Mouse (Mus musculus) G1E (cell line): ENCODE results near the gene Psmb9. TPM values are rescaled to one million over a fixed set of nuclear protein-coding genes. Genes with fewer than 3 reads are reported as not detected.

Source experiments
- ATAC-seq: 2 replicates; pipeline ENCODE4 v1.8.0; 2016; ENCODE audit warnings: mild to moderate bottlenecking; ENCODE audit not compliant: insufficient number of reproducible peaks, poor library complexity, low FRiP score, severe bottlenecking; ENCODE audit errors: extremely low read depth
- DNase-seq: peaks from one replicate; pipeline ENCODE4 v3.0.0; 2012; ENCODE audit warnings: low spot score
- H3K27me3 ChIP-seq: 2 replicates; pipeline ENCODE4 v1.6.1; 2012; ENCODE audit warnings: mild to moderate bottlenecking, low read length, inconsistent platforms; ENCODE audit not compliant: insufficient read depth
- H3K36me3 ChIP-seq: replicated peaks from 2 replicates; pipeline ENCODE3; 2012; ENCODE audit warnings: mild to moderate bottlenecking, inconsistent platforms
- H3K4me1 ChIP-seq: 2 replicates; pipeline ENCODE4 v1.6.1; 2012; ENCODE audit warnings: low read depth, low read length, inconsistent platforms, mixed read lengths; ENCODE audit not compliant: insufficient read depth
- H3K4me3 ChIP-seq: 2 replicates; pipeline ENCODE4 v1.5.1; 2012; ENCODE audit warnings: low read depth, mild to moderate bottlenecking, inconsistent platforms, low read length, moderate library complexity, mixed read lengths
- H3K9me3 ChIP-seq: replicated peaks from 2 replicates; pipeline ENCODE4 v1.6.1; 2012; ENCODE audit warnings: inconsistent platforms
- CTCF ChIP-seq: IDR thresholded peaks from 2 replicates; pipeline ENCODE4 v1.5.1; 2012; ENCODE audit warnings: low read depth, low read length, inconsistent platforms, mixed read lengths
- GATA1 ChIP-seq: IDR thresholded peaks from 2 replicates; pipeline ENCODE4 v1.6.1; 2012; ENCODE audit warnings: borderline replicate concordance, low read length, inconsistent platforms, mixed read lengths
- GATA2 ChIP-seq: IDR thresholded peaks from 2 replicates; pipeline ENCODE4 v1.6.1; 2012; ENCODE audit warnings: low read depth, low read length, inconsistent platforms, borderline replicate concordance
- POLR2AphosphoS5 ChIP-seq: IDR thresholded peaks from 2 replicates; pipeline ENCODE4 v1.6.1; 2012; ENCODE audit warnings: low read depth, low read length, inconsistent platforms; ENCODE audit not compliant: insufficient replicate concordance
- TAL1 ChIP-seq: conservative IDR thresholded peaks from 2 replicates; pipeline ENCODE4 v1.6.1; 2012; ENCODE audit warnings: low read depth, low read length, inconsistent platforms, mixed read lengths
- polyA plus RNA-seq: library from polyadenylated mRNA; stranded (reverse); fragments of >175 nt; gene quantifications from 2 replicates; pipeline ENCODE4 v1.2.3, GENCODE M21; 2012
- total RNA-seq, 2 experiments: library from RNA; stranded (forward) in 1 of 2; stranded (reverse) in 1 of 2; fragments of 200-1000 nt in 1 of 2; fragments of >200 nt in 1 of 2; fragmentation: Nextera tagmentation in 1 of 2; gene quantifications; 2 replicates each; pipeline ENCODE4 v1.2.3; 2014 to 2017

Psmb9 gene
- total and polyA plus RNA-seq, 3 experiments: 1.9 to 3.7 TPM; not detected in 1

DNA sequence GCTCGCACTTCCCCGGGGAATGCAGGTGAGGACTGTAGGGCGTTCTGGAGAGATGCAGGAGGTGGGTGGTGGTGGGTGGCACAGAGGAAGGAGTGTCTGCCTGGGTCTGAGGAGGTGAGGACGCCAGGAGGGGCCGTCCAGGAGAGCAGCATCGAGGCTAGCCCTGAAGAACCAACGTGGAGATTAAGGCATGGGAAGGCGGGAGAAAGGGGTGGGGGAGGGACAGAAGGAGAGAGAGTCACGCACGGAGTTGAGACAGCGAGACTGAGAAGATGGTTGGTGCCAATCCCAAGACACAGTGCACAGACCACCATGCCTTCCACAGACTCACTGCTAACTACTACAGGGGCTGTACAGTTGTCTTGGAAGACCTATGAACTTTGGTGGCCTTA is 11.0 kb upstream of the Psmb9 start:
- peaks cover 33% of the 10 kb centered on the region for H3K27me3 ChIP-seq
- H3K36me3 ChIP-seq: peaks cover 5% of the 10 kb centered on the region

GRCm38 (mm10) chr17:34197904-34198520 is 10.4 kb upstream of the Psmb9 start:
- H3K4me1 ChIP-seq: peaks cover 13% of the 10 kb centered on the region
- ATAC-seq (no peak), DNase-seq (no peak)
- TF ChIP-seq GATA2 (no peak), POLR2AphosphoS5 (no peak), CTCF (no peak), GATA1 (no peak), TAL1 (no peak)
- H3K9me3 ChIP-seq: no peaks in the 10 kb centered on the region
- H3K27me3 ChIP-seq: peaks cover 34% of the 10 kb centered on the region
- no peak overlapping the region for H3K4me3 ChIP-seq
- H3K36me3 ChIP-seq: peaks cover 7% of the 10 kb centered on the region

More for the DNA sequence above, 11.0 kb upstream of the Psmb9 start:
- no peak for DNase-seq
- H3K4me1 ChIP-seq: peaks cover 13% of the 10 kb centered on the region
- H3K9me3 ChIP-seq: no peaks in the 10 kb centered on the region
- ATAC-seq: no peak
- TF ChIP-seq GATA1: no peak
- TF ChIP-seq POLR2AphosphoS5: no peak
- no peak for TF ChIP-seq TAL1
- no peak for TF ChIP-seq GATA2
- TF ChIP-seq CTCF: no peak
- H3K4me3 ChIP-seq: no peak overlapping the region

DNA sequence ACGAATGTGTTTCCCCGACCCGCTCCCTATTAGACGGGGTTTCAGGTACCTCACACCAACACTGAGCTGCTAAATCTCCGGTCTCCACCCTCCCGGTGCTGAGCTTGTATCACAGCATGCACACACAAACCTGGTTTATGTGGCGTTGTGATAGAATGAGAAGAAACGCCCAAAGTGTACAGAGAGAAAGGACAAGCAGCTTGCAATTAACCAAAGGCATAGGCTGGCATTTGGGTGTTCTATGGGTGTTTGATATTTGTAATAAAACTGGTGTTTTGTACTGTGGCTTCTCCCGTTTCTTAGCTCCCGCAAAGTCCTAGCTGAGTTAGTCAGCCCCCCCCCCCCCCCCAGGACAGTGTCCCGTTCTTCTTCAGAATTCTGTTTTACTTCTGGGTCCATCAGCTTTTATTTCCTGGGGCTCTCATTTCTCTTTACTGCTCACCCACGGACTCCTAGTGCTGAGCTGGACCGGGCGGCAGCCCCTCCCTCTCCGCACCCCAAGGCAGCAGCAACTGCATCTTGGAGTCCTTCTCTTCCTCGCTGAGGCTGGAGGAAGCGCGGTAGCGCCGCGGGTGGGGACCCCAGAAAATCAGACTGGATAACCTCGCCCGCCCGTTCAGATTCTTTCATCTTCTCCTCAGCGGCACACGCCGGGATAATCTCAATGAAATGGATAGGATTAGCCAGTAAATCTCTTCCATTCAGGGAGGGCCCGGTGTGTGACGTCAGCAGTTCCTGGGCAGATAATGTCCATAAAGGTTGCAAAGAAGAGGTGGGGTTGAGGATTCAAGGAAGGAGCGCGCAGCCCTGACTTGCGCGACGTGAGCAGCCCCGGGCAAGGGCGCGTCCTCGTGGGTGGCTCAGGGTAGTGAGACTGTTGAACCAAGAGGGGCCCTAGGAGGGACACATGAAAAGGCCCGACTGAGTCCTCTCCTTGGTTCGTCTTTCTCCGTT is 9.7 kb upstream of the Psmb9 start, which contains the start of gene Psmb8:
Psmb8 (plus strand) TSS at position 781 of the 954 bp plus-strand sequence.
- peaks cover 34% of the 10 kb centered on the region for H3K27me3 ChIP-seq
- no peaks in the 10 kb centered on the region for H3K9me3 ChIP-seq
- peaks cover 13% of the 10 kb centered on the region for H3K4me1 ChIP-seq
- no peak for TF ChIP-seq POLR2AphosphoS5
- no peak for TF ChIP-seq GATA1
- TF ChIP-seq GATA2: no peak
- TF ChIP-seq CTCF: no peak
- TF ChIP-seq TAL1: no peak
- H3K4me3 ChIP-seq: no peak within 1 kb of the TSS
- no peak for ATAC-seq
- DNase-seq: no peak
- H3K36me3 ChIP-seq: peaks cover 7% of the 10 kb centered on the region

- Histone ChIP-seq H3K4me3 (no peak overlapping the region), H3K9me3 (no peaks in the 10 kb centered on the region), H3K36me3 (peaks cover 10% of the 10 kb centered on the region), H3K4me1 (peaks cover 8% of the 10 kb centered on the region), H3K27me3 (peaks cover 37% of the 10 kb centered on the region)
- no peak for TF ChIP-seq TAL1
- no peak for TF ChIP-seq GATA2
- no peak for TF ChIP-seq GATA1
- TF ChIP-seq POLR2AphosphoS5: no peak
- ATAC-seq (no peak), DNase-seq (no peak)
Observed at GRCm38 (mm10) chr17:34196491-34196890, 8.9 kb upstream of the Psmb9 start.

- Histone ChIP-seq H3K4me3 (no peak overlapping the region), H3K9me3 (no peaks in the 10 kb centered on the region), H3K4me1 (peaks cover 2% of the 10 kb centered on the region; the same call in 1 of the 2 replicates), H3K36me3 (peaks cover 21% of the 10 kb centered on the region), H3K27me3 (peaks cover 43% of the 10 kb centered on the region)
- ATAC-seq: no peak
- TF ChIP-seq GATA2 (no peak), POLR2AphosphoS5 (no peak), CTCF (no peak), GATA1 (no peak), TAL1 (no peak)
- no peak for DNase-seq
Observed at GRCm38 (mm10) chr17:34194723-34195122, 7.2 kb upstream of the Psmb9 start.

DNA sequence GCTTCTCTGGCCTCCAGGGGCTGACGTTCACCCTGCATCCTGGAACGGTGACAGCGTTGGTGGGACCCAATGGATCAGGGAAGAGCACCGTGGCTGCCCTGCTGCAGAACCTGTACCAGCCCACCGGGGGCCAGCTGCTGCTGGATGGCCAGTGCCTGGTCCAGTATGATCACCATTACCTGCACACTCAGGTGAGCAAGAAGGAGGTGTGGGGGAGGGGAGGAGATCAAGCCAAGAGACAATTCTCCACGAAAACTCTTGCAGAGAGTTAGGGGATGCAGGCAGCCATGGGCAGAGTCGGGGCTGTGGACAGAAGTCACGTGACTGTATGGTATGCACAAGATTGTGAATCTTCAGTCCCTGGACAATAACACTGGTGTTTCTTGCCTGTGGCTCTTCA is 5.9 kb upstream of the Psmb9 start:
- Histone ChIP-seq H3K4me1 (peaks cover 7% of the 10 kb centered on the region), H3K4me3 (no peak overlapping the region), H3K27me3 (peaks cover 38% of the 10 kb centered on the region), H3K36me3 (peaks cover 21% of the 10 kb centered on the region), H3K9me3 (no peaks in the 10 kb centered on the region)
- ATAC-seq: no peak
- TF ChIP-seq POLR2AphosphoS5 (no peak), GATA2 (no peak), GATA1 (no peak), TAL1 (no peak)
- no peak for DNase-seq
